Mouse (Mus musculus) small intestine, adult 2 months (tissue): ENCODE results near the gene Rsrp1.

Experiments
- CTCF ChIP-seq: fragments of 200-500 bp; IDR thresholded peaks from 2 replicates; pipeline ENCODE4 v1.5.1; 2012; ENCODE audit warnings: low read depth, mild to moderate bottlenecking, control low read depth, inconsistent platforms, low read length, moderate library complexity, mixed read lengths; ENCODE audit not compliant: insufficient replicate concordance, insufficient read length; ENCODE audit errors: extremely low read depth
- POLR2A ChIP-seq: fragments of 200-500 bp; IDR thresholded peaks from 2 replicates; pipeline ENCODE4 v1.6.1; 2012; ENCODE audit warnings: low read depth, mild to moderate bottlenecking, control low read depth, inconsistent platforms, low read length, moderate library complexity

DNA sequence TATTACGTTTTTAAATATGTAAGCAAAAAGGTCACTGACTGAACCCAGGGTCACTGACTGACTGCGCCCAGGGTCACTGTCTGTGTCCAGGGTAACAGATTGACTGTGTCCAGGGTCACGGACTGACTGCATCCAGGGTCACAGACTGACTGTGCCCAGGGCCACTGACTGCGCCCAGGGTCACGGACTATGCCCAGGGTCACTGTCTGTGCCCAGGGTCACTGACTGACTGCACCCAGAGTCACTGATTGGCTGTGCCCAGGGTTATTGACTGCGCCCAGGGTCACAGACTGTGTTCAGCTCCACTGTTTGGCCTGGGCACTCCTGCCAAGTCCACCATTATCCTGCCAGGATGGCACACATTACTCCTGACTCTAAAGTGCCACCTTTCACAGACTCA, 26.1 kb upstream of the Rsrp1 start:
- TF ChIP-seq CTCF: no peak
- no peak for TF ChIP-seq POLR2A
